Mouse (Mus musculus) megakaryocyte-erythroid progenitor cell, adult 5-6 weeks (primary cell): ENCODE data around the gene Fbxl12. TPM values are rescaled to one million over a fixed set of nuclear protein-coding genes. Genes with fewer than 3 reads are reported as not detected.
A peak's percentile ranks its signal among the peaks of the same experiment; 100 is the strongest.
"Not testable (repeated sequence)": the region's sequence is repeated elsewhere in the genome, so short reads cannot be mapped to it uniquely, and the experiment has no call there.

Source experiments
- ATAC-seq: replicated peaks from 2 replicates; pipeline ENCODE4 v1.8.0; 2016; ENCODE audit warnings: mild to moderate bottlenecking, inconsistent platforms; ENCODE audit not compliant: severe bottlenecking, poor library complexity, low FRiP score, low TSS enrichment
- total RNA-seq, 2 experiments: library from RNA; stranded (forward) in 1 of 2; stranded (reverse) in 1 of 2; fragments of 200-1000, 215-1000 nt in 1 of 2; fragments of >200 nt in 1 of 2; fragmentation: Nextera tagmentation in 1 of 2; gene quantifications; 2 replicates each; pipeline ENCODE4 v1.2.3; 2014 to 2017

The Fbxl12 gene
- 19.6 and 24.5 TPM in 2 replicates for total RNA-seq (2014; fragmentation: Nextera tagmentation)
- total RNA-seq (2017): 2.6 and 3.8 TPM in 2 replicates

- ATAC-seq: peak; percentile 62
Observed at GRCm38 (mm10) chr9:20644360-20645081, at the start of gene Fbxl12. Gene Fbxl12, minus strand, starts transcription at chr9:20644767.

- ATAC-seq: no peak
Observed at GRCm38 (mm10) chr9:20692863-20693262, 48.3 kb upstream of the Fbxl12 start.

GRCm38 (mm10) chr9:20690449-20690848 is 45.9 kb upstream of the Fbxl12 start:
- ATAC-seq: not testable (repeated sequence)

- no peak for ATAC-seq
Observed at GRCm38 (mm10) chr9:20689913-20690312, 45.3 kb upstream of the Fbxl12 start.

GRCm38 (mm10) chr9:20689403-20689802 is 44.8 kb upstream of the Fbxl12 start:
- no peak for ATAC-seq

- no peak for ATAC-seq
Observed at GRCm38 (mm10) chr9:20685081-20685861, 40.7 kb upstream of the Fbxl12 start.

- ATAC-seq: no peak
Observed at GRCm38 (mm10) chr9:20682389-20682722, 37.8 kb upstream of the Fbxl12 start.

GRCm38 (mm10) chr9:20681546-20682388 is 37.2 kb upstream of the Fbxl12 start:
- no peak for ATAC-seq

GRCm38 (mm10) chr9:20680378-20680958 is 35.9 kb upstream of the Fbxl12 start:
- ATAC-seq: no peak

- no peak for ATAC-seq
Observed at GRCm38 (mm10) chr9:20677892-20678291, 33.3 kb upstream of the Fbxl12 start.

- no peak for ATAC-seq
Observed at GRCm38 (mm10) chr9:20672047-20672446, 27.5 kb upstream of the Fbxl12 start.

- no peak for ATAC-seq
Observed at GRCm38 (mm10) chr9:20668065-20668464, 23.5 kb upstream of the Fbxl12 start.

GRCm38 (mm10) chr9:20666510-20667034 is 22.0 kb upstream of the Fbxl12 start:
- ATAC-seq: peak; percentile 70

- ATAC-seq: no peak
Observed at GRCm38 (mm10) chr9:20665925-20666324, 21.4 kb upstream of the Fbxl12 start.

- no peak for ATAC-seq
Observed at GRCm38 (mm10) chr9:20664982-20665637, 20.5 kb upstream of the Fbxl12 start.

- no peak for ATAC-seq
Observed at GRCm38 (mm10) chr9:20664366-20664765, 19.8 kb upstream of the Fbxl12 start.

- no peak for ATAC-seq
Observed at GRCm38 (mm10) chr9:20663956-20664355, 19.4 kb upstream of the Fbxl12 start.

GRCm38 (mm10) chr9:20662874-20663273 is 18.3 kb upstream of the Fbxl12 start:
- no peak for ATAC-seq

- peak; percentile 59 for ATAC-seq
Observed at GRCm38 (mm10) chr9:20662325-20662724, 17.8 kb upstream of the Fbxl12 start.
